Mouse (Mus musculus) left cerebral cortex, adult 8-10 months (tissue): Measurements from ENCODE around the gene Tspan32. TPM values are rescaled to one million over a fixed set of nuclear protein-coding genes. Genes with fewer than 3 reads are reported as not detected.

Source experiments
- DNase-seq, 2 experiments: peaks; one replicate each; pipeline ENCODE4 v3.0.0; 2022; ENCODE audit warnings: low spot score in 2 of 2
- total RNA-seq, 4 experiments: library from RNA; stranded (reverse); gene quantifications; 2 replicates each; pipeline ENCODE4 v1.2.4; 2022

The Tspan32 gene
- total RNA-seq, 4 experiments from 2014 or later, result 0.18 to 0.44 (median 0.29) TPM

- no peak for DNase-seq
These were observed 27.0 kb downstream of the Tspan32 start for GRCm38 (mm10) chr7:143031816-143032215.

DNA sequence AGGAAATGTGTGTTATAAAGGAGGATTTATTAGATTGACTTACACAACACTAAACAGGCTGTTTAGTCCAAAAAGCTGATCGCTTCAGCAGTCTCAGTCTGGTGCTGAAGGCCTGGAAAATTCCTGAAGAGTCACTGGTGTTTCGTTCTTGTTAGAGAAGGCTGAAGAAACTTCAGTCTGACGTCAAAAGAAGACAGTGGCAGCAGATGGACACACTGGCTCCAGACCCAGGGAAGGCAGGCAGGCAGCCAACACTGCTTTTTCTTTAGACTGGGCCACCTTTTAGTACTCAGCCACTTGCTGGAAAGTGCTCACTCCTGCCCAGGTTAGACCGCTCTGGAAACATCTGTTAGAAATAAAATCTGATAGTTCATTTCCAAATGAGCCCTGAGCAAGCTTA, 28.7 kb downstream of the Tspan32 start:
- no peak for DNase-seq

GRCm38 (mm10) chr7:143034112-143034511, 29.3 kb downstream of the Tspan32 start:
- no peak for DNase-seq

- no peak for DNase-seq
These were observed 29.9 kb downstream of the Tspan32 start for GRCm38 (mm10) chr7:143034519-143035450.

DNA sequence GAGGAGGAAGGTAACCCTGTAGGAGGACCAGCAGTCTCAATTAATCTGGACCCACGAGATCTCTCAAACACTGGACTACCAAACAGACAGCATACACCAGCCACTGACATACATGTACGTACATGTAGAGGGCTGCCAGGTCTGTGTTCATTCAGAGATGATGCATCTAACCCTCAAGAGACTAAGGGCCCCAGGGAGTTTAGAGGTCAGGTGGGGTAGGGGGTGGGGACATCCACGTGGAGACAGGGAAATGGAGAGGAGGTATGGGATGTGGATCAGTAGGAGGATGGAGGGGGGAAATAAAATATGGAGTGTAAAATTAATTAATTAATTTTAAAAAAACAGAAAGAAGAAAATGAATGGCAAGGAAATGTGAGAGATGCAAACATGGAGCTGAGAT, 31.9 kb downstream of the Tspan32 start:
- DNase-seq, result no peak

DNA sequence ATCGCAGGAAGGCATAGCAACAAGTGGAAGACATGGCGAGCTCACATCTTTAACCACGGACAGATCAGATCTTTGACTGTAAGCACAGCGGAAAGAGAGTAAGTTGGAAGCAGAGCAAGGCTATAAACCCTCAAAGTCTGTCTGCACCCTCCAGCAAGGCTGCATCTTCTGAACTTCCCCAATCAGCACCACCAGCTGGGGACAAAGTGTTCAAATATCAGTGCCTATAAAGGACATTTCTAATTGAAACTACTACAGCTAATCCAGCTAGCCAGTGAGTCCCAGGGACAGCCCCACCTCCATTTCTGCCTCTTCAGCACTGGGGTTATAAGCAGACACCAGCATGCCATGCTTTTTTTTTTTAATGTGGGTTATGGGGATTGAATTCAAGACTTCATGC, 32.5 kb downstream of the Tspan32 start:
- no peak for DNase-seq

DNA sequence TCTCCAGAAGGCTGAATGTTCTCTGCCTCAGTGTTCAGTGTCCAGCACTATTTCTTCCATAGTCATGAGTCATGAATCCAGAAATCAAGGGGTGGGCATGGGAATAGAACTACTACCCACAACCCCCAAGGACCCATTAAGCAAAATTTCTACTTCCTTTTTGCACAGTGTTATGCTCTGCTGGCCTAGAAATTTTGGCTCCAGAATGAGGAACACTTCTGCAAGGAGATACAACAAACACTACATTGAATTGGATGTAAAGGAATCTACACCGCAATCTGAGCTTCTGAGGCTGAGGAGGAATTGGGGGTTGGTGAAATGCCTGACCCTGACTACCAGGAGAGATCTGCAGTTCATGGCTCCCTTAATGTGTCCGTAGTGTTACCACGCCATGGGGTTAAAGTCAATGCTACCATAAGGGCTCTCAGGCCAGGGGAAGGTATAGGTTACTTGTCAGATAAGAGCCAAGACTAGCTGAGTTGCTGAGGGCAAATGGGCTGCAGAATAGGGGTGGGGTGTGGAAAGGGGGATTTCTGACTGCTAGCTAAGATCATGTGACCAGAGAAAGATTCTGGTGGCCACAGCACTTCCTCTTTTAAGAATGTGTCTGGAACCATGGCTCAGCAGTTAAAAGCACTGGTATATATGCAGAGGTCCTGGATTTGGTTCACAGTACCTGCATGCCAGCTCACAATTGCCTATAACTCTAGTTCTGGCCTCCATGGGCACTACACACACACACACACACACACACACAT, 33.5 kb downstream of the Tspan32 start:
- no peak for DNase-seq

DNA sequence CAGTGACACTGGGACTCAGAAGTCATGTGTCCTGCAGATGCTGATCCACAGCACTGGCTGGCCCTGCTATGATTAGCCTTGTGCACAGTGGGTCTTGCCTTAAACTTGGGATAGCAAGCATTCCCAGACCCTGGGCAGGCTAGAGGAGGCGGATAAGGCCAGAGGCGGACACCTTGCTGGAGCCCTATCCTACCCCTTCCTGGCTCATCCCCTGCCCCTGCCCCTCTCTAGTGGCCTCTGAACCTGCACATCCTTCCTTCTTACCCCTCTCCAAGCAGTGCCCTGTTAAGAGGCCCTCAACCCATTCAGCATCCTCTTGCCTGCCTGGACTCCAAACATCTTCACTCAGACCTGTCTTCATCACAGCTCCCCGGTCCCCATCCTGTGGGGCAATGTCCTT, 35.7 kb downstream of the Tspan32 start:
- DNase-seq, result no peak

GRCm38 (mm10) chr7:143041138-143041822, 36.4 kb downstream of the Tspan32 start:
- no peak for DNase-seq

DNA sequence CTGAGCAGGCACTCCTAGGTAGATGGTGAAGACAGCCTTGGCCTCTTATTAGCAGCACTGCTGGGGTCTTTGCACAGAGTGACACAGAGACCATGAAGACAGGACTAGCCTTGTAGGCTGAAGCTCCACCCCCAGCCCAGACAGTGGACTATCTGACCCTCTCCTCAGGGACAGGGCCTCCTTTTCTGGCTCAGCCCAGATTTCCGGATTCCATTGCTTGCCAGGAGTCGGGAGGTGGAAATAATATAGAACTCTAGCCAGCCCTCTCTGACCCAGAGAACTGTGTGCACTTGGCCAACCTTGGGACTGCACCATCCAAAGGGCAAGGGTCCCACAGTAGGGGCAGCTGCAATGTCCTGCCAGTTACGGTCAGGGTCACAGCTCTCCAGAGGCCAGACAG, 37.2 kb downstream of the Tspan32 start:
- no peak for DNase-seq

DNA sequence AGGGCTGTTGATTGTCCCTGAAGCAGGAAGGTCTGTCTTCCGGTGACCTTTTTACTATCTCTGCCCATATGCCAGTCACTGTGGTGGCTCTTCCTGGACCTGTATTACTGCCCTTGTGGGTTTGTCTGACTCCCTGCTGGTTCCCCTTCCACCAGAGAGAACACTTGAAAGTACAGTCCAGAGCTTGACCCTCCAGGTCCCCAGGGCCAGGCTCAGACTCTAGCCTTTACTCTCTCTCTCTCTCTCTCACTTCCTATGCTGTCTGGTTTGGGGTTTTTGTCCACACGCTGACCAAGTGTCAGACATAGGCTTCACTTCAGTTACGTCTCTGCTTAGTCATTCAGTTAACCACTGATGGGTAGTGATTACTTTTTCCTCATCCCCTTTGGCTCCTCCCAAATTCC, 38.1 kb downstream of the Tspan32 start:
- DNase-seq, result no peak

DNA sequence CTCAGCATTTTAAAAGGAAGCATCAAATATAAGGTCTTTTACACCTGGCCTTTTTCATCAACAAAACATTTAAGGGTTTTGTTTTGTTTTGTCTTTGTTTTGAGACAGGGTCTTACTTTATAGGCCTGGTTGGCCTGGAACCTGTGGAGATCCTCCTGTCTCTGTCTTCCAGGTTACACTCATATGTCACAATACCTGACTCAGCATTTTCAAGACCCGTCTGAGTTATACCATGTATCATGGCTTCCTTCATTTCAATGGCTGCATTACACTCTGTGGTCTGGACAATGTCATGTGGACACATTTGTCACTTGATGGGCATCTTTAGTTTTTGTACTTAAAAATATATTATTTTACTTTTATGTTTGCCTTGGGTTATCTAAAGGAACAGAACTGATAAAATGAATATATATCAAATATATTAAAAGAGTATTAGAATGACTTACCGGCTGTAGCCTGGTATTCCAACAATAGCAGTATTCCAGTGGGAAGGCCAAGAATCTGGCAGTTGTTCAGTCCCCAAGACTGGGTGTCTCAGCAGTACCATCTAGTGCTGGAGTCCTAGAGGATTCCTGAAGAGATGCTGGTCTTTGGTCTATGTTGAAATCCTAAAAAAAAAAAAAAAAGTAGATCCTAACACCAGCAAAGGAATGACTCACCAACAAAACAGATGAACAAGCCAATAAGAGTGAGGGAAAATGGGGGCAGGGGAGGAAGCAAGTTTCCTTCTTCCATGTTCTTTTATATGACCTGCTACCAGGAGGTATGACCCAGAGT, 39.4 kb downstream of the Tspan32 start:
- DNase-seq, result no peak

- DNase-seq, result no peak
These were observed 40.0 kb downstream of the Tspan32 start for GRCm38 (mm10) chr7:143044826-143045206.

DNA sequence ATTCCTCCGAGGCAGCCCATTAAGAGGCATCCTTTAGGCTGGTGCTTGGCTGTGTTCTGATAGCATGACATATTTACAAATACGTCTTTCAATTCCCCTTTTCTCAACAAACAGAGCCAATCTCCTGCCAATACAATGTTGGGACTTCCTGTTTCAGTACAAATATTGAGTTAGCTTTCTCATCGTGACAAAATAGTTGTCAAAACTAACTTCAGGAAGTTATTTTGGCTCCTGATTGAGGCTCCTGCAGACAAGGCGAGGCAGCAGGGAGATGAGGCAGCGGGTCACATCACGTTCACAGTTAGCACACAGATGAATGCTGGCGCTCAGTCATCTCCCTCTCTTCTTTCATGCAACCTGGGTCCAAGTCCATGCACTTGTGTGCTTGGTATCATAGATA, 41.5 kb downstream of the Tspan32 start:
- DNase-seq, result no peak

GRCm38 (mm10) chr7:143049331-143049730, 44.5 kb downstream of the Tspan32 start:
- DNase-seq, result no peak

DNA sequence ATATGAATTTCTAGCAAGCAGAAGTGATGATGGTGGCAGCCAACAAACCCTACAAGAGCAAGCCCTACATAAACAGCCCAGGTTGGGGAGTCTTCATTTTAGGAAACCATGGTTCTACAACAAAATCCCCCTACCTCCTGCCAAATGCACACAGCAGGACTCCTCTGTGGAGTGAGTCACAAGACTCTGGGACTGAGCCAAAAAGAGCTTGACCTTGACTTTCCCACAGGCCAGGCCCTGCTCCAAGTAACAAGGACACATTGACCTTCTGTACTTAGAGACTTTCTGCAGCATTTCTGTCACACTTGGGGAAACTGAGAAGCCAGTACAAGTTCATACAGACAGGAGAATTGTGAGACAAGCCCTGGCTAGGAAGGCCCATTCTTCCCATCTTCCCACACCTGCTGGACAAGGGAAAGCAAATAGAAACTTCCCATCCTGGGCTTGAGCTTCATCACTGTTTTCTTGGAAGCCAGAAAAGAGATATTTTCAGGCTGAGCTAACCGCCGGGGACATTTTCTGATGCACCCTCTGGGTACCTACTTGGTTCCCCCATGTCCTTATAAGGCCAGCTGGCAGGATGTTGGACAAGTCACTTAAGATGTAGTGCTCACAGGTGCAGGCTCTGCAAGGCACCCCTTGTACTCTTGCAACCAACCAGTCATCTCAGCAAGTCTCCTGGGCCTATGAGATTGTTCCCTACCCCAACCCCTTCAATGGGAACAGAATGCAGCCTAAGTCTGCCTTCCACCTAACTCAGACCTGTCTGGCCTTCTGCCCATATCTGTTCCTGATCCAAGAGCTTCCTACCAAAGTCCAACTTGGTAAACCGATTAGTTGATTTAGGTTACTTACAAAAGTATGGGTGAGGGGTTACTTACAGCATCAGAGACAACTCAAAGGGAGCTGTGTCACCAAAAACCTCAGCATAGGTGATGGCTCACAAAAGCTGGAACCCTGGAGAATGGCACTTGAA, 45.3 kb downstream of the Tspan32 start:
- DNase-seq, result no peak

DNA sequence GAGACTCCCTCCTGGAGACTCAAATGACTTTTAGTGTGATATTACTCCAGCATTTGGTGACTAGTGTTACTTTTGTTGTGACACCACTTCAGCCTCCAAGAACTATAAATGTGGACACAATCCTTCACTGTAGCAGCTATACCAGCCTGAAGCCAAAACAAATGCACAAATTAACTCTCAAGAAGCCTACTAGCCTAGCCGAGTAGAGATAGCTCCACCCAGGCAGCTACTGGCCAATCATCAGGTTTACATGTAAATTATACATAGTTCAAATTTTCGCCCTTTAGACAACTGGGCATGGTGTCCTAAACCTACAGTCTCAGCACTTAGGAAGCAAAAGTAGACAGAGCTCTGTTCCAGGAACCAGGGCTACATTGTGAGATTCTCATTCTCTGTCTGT, 46.5 kb downstream of the Tspan32 start:
- no peak for DNase-seq

- DNase-seq, result peak; percentile 76
These were observed 47.8 kb downstream of the Tspan32 start, which contains the start of gene Cd81 for GRCm38 (mm10) chr7:143052626-143053007. Gene Cd81 (plus strand): TSS chr7:143052739.

DNA sequence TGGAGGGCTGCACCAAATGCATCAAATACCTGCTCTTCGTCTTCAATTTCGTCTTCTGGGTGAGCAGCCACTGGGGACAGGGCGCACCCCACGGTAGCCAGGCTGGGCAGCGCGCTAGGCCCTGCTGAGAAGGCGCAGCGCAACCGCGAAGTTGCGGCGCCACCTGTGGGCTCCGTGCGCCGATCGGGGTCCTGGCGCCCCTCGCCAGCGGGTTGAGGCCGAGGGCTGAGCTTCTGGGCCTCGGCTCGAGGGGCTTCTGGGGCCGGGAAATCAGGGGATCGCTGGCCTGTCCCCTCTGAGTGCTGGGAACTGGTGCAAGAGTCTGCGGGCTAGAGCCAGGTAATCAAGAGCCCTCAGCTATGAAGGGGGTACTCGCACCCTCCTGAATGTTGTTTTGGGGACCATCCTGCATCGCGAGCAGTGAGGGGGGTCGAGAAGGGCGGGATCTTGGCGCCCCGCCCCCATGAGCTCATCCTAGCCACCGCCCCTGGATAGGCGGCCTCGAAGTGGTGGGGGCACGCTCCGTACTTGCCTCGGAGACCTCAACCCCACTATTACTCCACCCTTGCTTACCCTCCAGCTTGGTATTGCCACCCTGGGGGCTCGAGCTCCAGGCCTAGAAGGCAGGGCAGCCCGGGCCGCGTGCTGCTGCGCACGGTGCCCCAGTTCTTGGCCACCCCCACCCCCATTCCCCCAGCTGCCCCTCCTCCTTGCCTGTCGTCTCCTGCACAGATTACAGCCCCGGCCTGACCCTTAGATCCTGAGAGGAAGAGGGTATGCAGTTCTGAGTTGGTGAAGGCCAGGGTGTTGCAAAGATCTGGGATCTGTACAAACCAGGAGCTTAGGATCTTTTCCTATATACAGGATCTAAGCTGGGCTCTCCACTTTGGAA, 48.4 kb downstream of the Tspan32 start:
- DNase-seq, result peak; percentile 45 to 57
